Mouse (Mus musculus): Measurements from ENCODE around the gene Polk.

DNA sequence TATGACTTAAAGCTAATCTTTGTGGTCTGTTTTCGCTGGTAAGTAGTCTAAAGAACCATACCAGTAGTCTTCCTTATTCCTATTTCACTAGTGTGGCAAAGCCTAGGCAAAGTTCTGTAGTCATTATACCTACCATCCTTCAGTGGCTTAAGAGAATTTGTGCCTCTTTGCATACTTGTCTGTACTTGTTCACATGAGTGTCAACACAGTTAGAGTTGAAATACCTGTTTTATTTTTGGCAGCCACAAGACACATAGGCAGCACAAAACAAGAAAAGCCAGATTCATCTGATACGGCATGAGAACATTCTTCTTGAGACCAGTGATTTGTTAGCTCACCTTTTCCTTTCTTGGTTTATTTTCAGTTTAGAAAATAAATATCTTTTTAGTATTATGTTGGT, 31.8 kb upstream of the Polk start:
- no peak for TF ChIP-seq POLR2A (IDR thresholded peaks at IDR 0.05; ENCODE audit: borderline replicate concordance, control insufficient read depth, low read depth, low read length)
- TF ChIP-seq CTCF (IDR thresholded peaks at IDR 0.05; ENCODE audit: control insufficient read depth, insufficient read depth, low read length) = no peak

All from bone marrow, adult 2 months (tissue).